Mouse (Mus musculus): ENCODE results near the gene Fgfbp3. TPM values are rescaled to one million over a fixed set of nuclear protein-coding genes. Genes with fewer than 3 reads are reported as not detected.
"Not testable (repeated sequence)": the region's sequence is repeated elsewhere in the genome, so short reads cannot be mapped to it uniquely, and the experiment has no call there.

Gene Fgfbp3
- total and polyA plus RNA-seq, 2 experiments from 2014 or later, result 40.0 to 44.8 TPM

GRCm38 (mm10) chr19:36874651-36875050, 44.8 kb downstream of the Fgfbp3 start:
- 87% methylated on average over 2 of the region's 2 CpGs for WGBS
- no peaks in the 10 kb centered on the region for H3K4me1 ChIP-seq (ENCODE audit: insufficient read depth)
- ATAC-seq, result no peak
- no peak overlapping the region for H3K4me2 ChIP-seq (ENCODE audit: low read depth)
- H3K36me3 ChIP-seq (ENCODE audit: insufficient read depth), result peaks cover 60% of the 10 kb centered on the region
- no peak for TF ChIP-seq CTCF (IDR thresholded peaks at IDR 0.05; ENCODE audit: low read depth)
- H3K4me3 ChIP-seq (ENCODE audit: low read depth, low read length), result no peak overlapping the region
- no peaks in the 10 kb centered on the region for H3K27me3 ChIP-seq (ENCODE audit: insufficient read depth, low read length)
- no peak overlapping the region for H3K27ac ChIP-seq (ENCODE audit: low read depth, low read length)
- no peak overlapping the region for H3K9ac ChIP-seq
- no peaks in the 10 kb centered on the region for H3K9me3 ChIP-seq (ENCODE audit: low read length)
- no peak for DNase-seq

GRCm38 (mm10) chr19:36868675-36869074, 50.7 kb downstream of the Fgfbp3 start:
- ATAC-seq; DNase-seq; H3K4me2 ChIP-seq (ENCODE audit: low read depth); H3K27me3 ChIP-seq (ENCODE audit: insufficient read depth, low read length); H3K4me1 ChIP-seq (ENCODE audit: insufficient read depth); H3K9me3 ChIP-seq (ENCODE audit: low read length); H3K27ac ChIP-seq (ENCODE audit: low read depth, low read length); H3K9ac ChIP-seq; H3K4me3 ChIP-seq (ENCODE audit: low read depth, low read length): not testable (repeated sequence)
- WGBS, result 83% methylated on average over 3 of the region's 3 CpGs
- peaks cover 45% of the 10 kb centered on the region for H3K36me3 ChIP-seq (ENCODE audit: insufficient read depth)

Other genes starting within 250 kb of the Fgfbp3 start
- gene Ppp1r3c, start 183.0 kb downstream of the Fgfbp3 start, total RNA-seq (2014; rRNA removed), result 28.2 and 28.6 TPM in 2 replicates
- gene Ppp1r3c, start 183.0 kb downstream of the Fgfbp3 start, polyA plus RNA-seq (2015; fragmentation: Nextera tagmentation; extraction: Ambion mirVana), result 6.4 and 8.9 TPM in 2 replicates
- 175 and 182 TPM in 2 replicates for gene Tnks2, start 85.4 kb downstream of the Fgfbp3 start, total RNA-seq (2014; rRNA removed)
- 16.8 and 24.3 TPM in 2 replicates for gene Tnks2, start 85.4 kb downstream of the Fgfbp3 start, polyA plus RNA-seq (2015; fragmentation: Nextera tagmentation; extraction: Ambion mirVana)
- 23.0 and 25.0 TPM in 2 replicates for gene Btaf1, start 6.5 kb upstream of the Fgfbp3 start, total RNA-seq (2014; rRNA removed)
- 2.4 and 3.3 TPM in 2 replicates for gene Btaf1, start 6.5 kb upstream of the Fgfbp3 start, polyA plus RNA-seq (2015; fragmentation: Nextera tagmentation; extraction: Ambion mirVana)